In genomic region chrX:45340661-45341060, GRCm38 (mm10) we compare ENCODE assay signal across 9 mouse cellular contexts.
DNase-seq lines count a peak whose midpoint lies in the region; ATAC-seq lines count a peak whose summit lies in the region.
"Had no signal": no experiment of that assay in that cellular context is flagged by ENCODE, and none has a peak within 500 bp of the region (broad histone marks: within the 10 kb centered on the region; RNA-seq: fewer than 3 reads in every experiment).

No protein-coding gene starts in this region.

- no peak overlapping the region for H3K4me2 ChIP-seq in hindbrain, embryonic 11.5 days (replicated peaks; ENCODE audit: low read depth, low read length)
- H3K4me2 ChIP-seq in hindbrain, embryonic 13.5 days, result no peak overlapping the region
- H3K4me2 ChIP-seq in midbrain, embryonic 14.5 days (ENCODE audit: low read length), result no peak overlapping the region
- H3K4me2 ChIP-seq in midbrain, embryonic 13.5 days (replicated peaks), result no peak overlapping the region

- H3K9me3 ChIP-seq in hindbrain, embryonic 11.5 days (ENCODE audit: control insufficient read depth, low read length), result no peaks in the 10 kb centered on the region
- H3K9me3 ChIP-seq in hindbrain, embryonic 13.5 days, result no peaks in the 10 kb centered on the region
- no peaks in the 10 kb centered on the region for H3K9me3 ChIP-seq in midbrain, embryonic 14.5 days (ENCODE audit: control insufficient read depth, low read length)
- H3K9me3 ChIP-seq in midbrain, embryonic 13.5 days, result no peaks in the 10 kb centered on the region
- H3K9me3 ChIP-seq: megakaryocyte, embryonic 14.5 days had no signal

- DNase-seq in hindbrain, embryonic 11.5 days (ENCODE audit: low spot score), result peak; percentile 16
- DNase-seq in midbrain, embryonic 14.5 days, result peak; percentile 40
- peak; percentile 53 for DNase-seq in embryo, embryonic 11 days
- no peak for DNase-seq in urinary bladder, postnatal 4 days (ENCODE audit: low spot score in 2 of 2)
- DNase-seq: gastrocnemius, postnatal 10 days had no signal

- H3K4me3 ChIP-seq in hindbrain, embryonic 11.5 days (ENCODE audit: low read depth, low read length), result no peak overlapping the region
- H3K4me3 ChIP-seq in hindbrain, embryonic 13.5 days, result no peak overlapping the region
- H3K4me3 ChIP-seq in midbrain, embryonic 14.5 days (replicated peaks; ENCODE audit: low read depth, low read length), result no peak overlapping the region
- no peak overlapping the region for H3K4me3 ChIP-seq in midbrain, embryonic 13.5 days (replicated peaks)
- H3K4me3 ChIP-seq: megakaryocyte, embryonic 14.5 days had no signal

- no peak overlapping the region for H3K27ac ChIP-seq in hindbrain, embryonic 11.5 days (ENCODE audit: low read depth, low read length)
- no peak overlapping the region for H3K27ac ChIP-seq in hindbrain, embryonic 13.5 days
- H3K27ac ChIP-seq in midbrain, embryonic 14.5 days (replicated peaks; ENCODE audit: low read depth, low read length), result no peak overlapping the region
- no peak overlapping the region for H3K27ac ChIP-seq in midbrain, embryonic 13.5 days

- ATAC-seq in hindbrain, embryonic 11.5 days (ENCODE audit: low FRiP score), result no peak
- ATAC-seq in hindbrain, embryonic 13.5 days (ENCODE audit: low FRiP score), result no peak
- ATAC-seq in midbrain, embryonic 14.5 days (ENCODE audit: low FRiP score, low TSS enrichment), result no peak
- no peak for ATAC-seq in midbrain, embryonic 13.5 days
- no peak for ATAC-seq in megakaryocyte, adult 5-6 weeks (ENCODE audit: poor library complexity, severe bottlenecking)

- no peak overlapping the region for H3K9ac ChIP-seq in hindbrain, embryonic 11.5 days (ENCODE audit: low read depth, low read length)
- H3K9ac ChIP-seq in hindbrain, embryonic 13.5 days, result no peak overlapping the region
- H3K9ac ChIP-seq in midbrain, embryonic 14.5 days (replicated peaks; ENCODE audit: low read length), result no peak overlapping the region
- no peak overlapping the region for H3K9ac ChIP-seq in midbrain, embryonic 13.5 days (replicated peaks)

- no peaks in the 10 kb centered on the region for H3K4me1 ChIP-seq in hindbrain, embryonic 11.5 days (replicated peaks; ENCODE audit: control insufficient read depth, insufficient read depth, low read length)
- no peaks in the 10 kb centered on the region for H3K4me1 ChIP-seq in hindbrain, embryonic 13.5 days (replicated peaks)
- H3K4me1 ChIP-seq in midbrain, embryonic 14.5 days (ENCODE audit: control insufficient read depth, insufficient read depth, low read length), result no peaks in the 10 kb centered on the region
- H3K4me1 ChIP-seq in midbrain, embryonic 13.5 days (replicated peaks), result no peaks in the 10 kb centered on the region
- H3K4me1 ChIP-seq: megakaryocyte, embryonic 14.5 days had no signal

- no peaks in the 10 kb centered on the region for H3K36me3 ChIP-seq in hindbrain, embryonic 11.5 days (ENCODE audit: control insufficient read depth, insufficient read depth, low read length)
- H3K36me3 ChIP-seq in hindbrain, embryonic 13.5 days, result no peaks in the 10 kb centered on the region
- no peaks in the 10 kb centered on the region for H3K36me3 ChIP-seq in midbrain, embryonic 14.5 days (ENCODE audit: control insufficient read depth, insufficient read depth, low read length)
- no peaks in the 10 kb centered on the region for H3K36me3 ChIP-seq in midbrain, embryonic 13.5 days

- WGBS in hindbrain, embryonic 11.5 days, result 41% methylated on average over 5 of the region's 5 CpGs
- 48% methylated on average over 5 of the region's 5 CpGs for whole genome bisulfite sequencing in hindbrain, embryonic 13.5 days
- WGBS in midbrain, embryonic 14.5 days, result 64% methylated on average over 5 of the region's 5 CpGs
- WGBS in midbrain, embryonic 13.5 days, result 51% methylated on average over 5 of the region's 5 CpGs

- no peaks in the 10 kb centered on the region for H3K27me3 ChIP-seq in hindbrain, embryonic 11.5 days (ENCODE audit: control insufficient read depth, insufficient read depth, low read length)
- no peaks in the 10 kb centered on the region for H3K27me3 ChIP-seq in hindbrain, embryonic 13.5 days
- H3K27me3 ChIP-seq in midbrain, embryonic 14.5 days (ENCODE audit: control insufficient read depth, insufficient read depth, low read length), result no peaks in the 10 kb centered on the region
- H3K27me3 ChIP-seq in midbrain, embryonic 13.5 days, result no peaks in the 10 kb centered on the region
- H3K27me3 ChIP-seq: megakaryocyte, embryonic 14.5 days had no signal

Comparison
In these comparisons a context has a peak if more than half of its experiments do, and no peak if none do; other contexts are left out.
1. DNase-seq: peak in hindbrain, embryonic 11.5 days (single experiment), midbrain, embryonic 14.5 days (single experiment) and embryo, embryonic 11 days (single experiment); none in urinary bladder, postnatal 4 days (0 of 2).